Mouse (Mus musculus) neural tube, embryonic 14.5 days (tissue): ENCODE measurements at regions not wholly inside any gene's neighbourhood (a gene's known extent, or its start where the extent isn't known, plus 50 kb on each side); places are given as distances from the start of the nearest gene placed in this dataset.

Experiments used
- ATAC-seq: fragments of 200-750 bp; cut with Nextera tagmentation; 2 replicates; pipeline ENCODE4 v1.8.0; 2017; ENCODE audit warnings: low read depth, mild to moderate bottlenecking, moderate TSS enrichment, moderate library complexity
- H3K27ac ChIP-seq: fragments of 300-500 bp; sonication (generic); 2 replicates; pipeline ENCODE4 v1.5.1; 2014; ENCODE audit warnings: low read depth, mild to moderate bottlenecking, control low read depth, low read length, moderate library complexity, mixed read lengths
- H3K27me3 ChIP-seq: fragments of 300-500 bp; sonication (generic); 2 replicates; pipeline ENCODE4 v1.6.1; 2014; ENCODE audit warnings: low read length; ENCODE audit not compliant: control insufficient read depth, insufficient read depth
- H3K36me3 ChIP-seq: fragments of 300-500 bp; sonication (generic); 2 replicates; pipeline ENCODE4 v1.6.1; 2014; ENCODE audit warnings: low read length, mixed read lengths; ENCODE audit not compliant: control insufficient read depth, insufficient read depth
- H3K4me1 ChIP-seq: fragments of 300-500 bp; sonication (generic); 2 replicates; pipeline ENCODE4 v1.6.1; 2014; ENCODE audit warnings: low read length; ENCODE audit not compliant: control insufficient read depth, insufficient read depth
- H3K4me2 ChIP-seq: fragments of 300-500 bp; sonication (generic); 2 replicates; pipeline ENCODE4 v1.6.1; 2014; ENCODE audit warnings: mild to moderate bottlenecking, low read depth, low read length, control low read depth
- H3K4me3 ChIP-seq: fragments of 300-500 bp; sonication (generic); 2 replicates; pipeline ENCODE4 v1.5.1; 2014; ENCODE audit warnings: low read depth, low read length, control low read depth, mixed read lengths
- H3K9ac ChIP-seq: fragments of 300-500 bp; sonication (generic); replicated peaks from 2 replicates; pipeline ENCODE4 v1.6.1; 2014; ENCODE audit warnings: low read depth, mild to moderate bottlenecking, control low read depth, low read length, mixed read lengths
- H3K9me3 ChIP-seq: fragments of 300-500 bp; sonication (generic); 2 replicates; pipeline ENCODE4 v1.6.1; 2016; ENCODE audit warnings: low read length; ENCODE audit not compliant: control insufficient read depth
- WGBS: fragments of 180-500 bp; shearing (Covaris S2); extraction: QIAGEN DNeasy Blood & Tissue Kit; methylation state at CpG from one replicate; pipeline ENCODE4 v1.1.7; 2014; 5-methylcytosine and 5-hydroxymethylcytosine counted together

DNA sequence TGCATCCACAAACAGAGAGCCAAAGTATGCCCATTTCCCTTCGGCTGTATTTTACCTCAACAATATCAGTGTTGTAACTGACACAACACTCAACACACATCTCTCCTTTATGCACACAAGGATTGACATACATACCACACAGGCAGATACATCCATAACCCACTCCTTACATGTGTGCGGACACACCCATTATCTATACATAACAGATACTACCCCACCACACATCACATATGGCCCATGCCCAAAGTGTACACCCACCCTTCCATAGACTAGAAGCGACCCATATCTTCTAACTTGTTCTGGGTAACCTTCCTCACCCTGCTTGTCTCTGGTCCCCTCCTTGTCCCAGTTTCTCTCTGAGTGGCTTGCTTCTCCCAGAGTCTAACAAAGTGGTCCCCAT is 340.7 kb upstream of the Runx1 start:
- no peaks in the 10 kb centered on the region for H3K27me3 ChIP-seq
- no peak overlapping the region for H3K4me3 ChIP-seq
- no peaks in the 10 kb centered on the region for H3K9me3 ChIP-seq
- ATAC-seq = no peak
- H3K36me3 ChIP-seq = no peaks in the 10 kb centered on the region
- 95% methylated on average over 3 of the region's 3 CpGs for WGBS
- no peak overlapping the region for H3K4me2 ChIP-seq
- no peak overlapping the region for H3K27ac ChIP-seq
- H3K9ac ChIP-seq = no peak overlapping the region
- H3K4me1 ChIP-seq = no peaks in the 10 kb centered on the region

DNA sequence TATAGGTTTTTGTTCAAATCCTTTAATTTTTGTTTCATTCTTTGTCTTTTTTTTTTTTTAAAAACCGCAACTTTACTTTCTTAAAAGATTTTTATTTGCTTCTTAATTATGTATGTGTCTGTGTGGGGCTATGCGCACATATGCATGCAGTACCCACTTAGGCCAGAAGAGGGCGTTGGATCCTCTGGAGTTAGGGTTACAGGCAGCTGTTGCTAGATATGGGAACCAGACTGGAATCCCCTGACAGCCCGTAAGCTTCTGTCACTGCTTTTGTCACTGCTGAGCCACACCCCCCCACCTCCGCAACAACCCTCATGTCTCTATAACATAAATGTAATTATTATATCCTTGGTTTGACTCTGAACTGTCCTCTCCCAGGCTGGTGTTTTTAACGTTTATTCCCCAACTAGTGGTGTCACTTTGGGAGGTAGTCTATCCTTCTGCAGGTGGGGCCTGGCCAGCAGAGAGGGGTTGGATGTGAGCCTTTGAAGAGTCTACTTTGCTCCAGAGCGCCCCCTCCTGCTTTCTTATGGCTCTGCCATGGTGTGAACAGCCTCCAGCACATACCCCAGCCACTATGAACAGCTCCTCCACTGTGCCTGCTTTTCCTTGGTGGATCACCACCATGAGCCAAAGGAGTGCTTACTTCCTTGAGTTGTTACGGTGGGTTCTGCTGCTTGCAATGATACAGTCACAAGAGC is 332.7 kb upstream of the Runx1 start:
- WGBS = 87% methylated on average over 8 of the region's 8 CpGs
- Histone ChIP-seq H3K4me2 (no peak overlapping the region), H3K36me3 (no peaks in the 10 kb centered on the region), H3K27me3 (no peaks in the 10 kb centered on the region), H3K4me1 (no peaks in the 10 kb centered on the region), H3K4me3 (no peak overlapping the region), H3K9me3 (no peaks in the 10 kb centered on the region), H3K27ac (no peak overlapping the region), H3K9ac (no peak overlapping the region)
- ATAC-seq = no peak

DNA sequence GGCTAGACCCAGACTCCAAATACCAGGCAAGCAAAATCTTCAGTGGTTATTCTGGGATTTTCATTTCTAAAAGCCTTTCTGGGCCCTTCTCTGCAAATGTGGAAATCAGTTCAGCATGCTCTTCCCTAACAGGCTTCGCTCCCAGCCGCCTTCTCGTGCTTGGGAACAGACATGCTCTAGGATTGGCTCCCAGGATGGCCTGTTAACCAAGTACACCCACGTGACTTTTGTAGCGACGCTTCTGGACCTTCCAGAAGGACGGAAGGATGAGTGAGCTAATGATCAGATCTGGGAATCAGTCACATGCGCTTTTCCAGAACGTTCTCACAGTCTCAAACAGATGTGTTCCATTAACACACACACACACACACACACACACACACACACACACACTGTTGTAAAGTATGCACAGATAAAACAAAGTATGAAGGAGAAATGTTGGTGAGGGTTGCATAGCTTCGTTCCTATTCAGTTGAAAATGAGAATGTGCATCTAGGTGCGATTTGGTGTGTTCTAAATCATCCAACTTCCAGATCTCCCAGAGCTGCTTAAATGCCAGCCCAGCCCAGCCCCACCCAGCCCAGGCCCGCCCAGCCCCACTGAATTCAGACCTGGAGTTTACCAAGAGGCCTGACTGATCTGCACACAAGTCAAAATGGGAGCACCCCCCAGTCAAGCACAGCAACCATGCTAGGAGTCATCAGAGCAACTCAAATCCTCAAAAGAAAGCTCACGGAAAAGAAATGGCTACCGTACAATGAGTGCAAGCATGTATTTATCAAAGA is 327.8 kb upstream of the Runx1 start:
- no peak for ATAC-seq
- no peak overlapping the region for H3K4me3 ChIP-seq
- no peaks in the 10 kb centered on the region for H3K27me3 ChIP-seq
- 86% methylated on average over 14 of the region's 14 CpGs for WGBS
- H3K4me2 ChIP-seq = no peak overlapping the region
- no peak overlapping the region for H3K27ac ChIP-seq
- no peak overlapping the region for H3K9ac ChIP-seq
- H3K4me1 ChIP-seq = no peaks in the 10 kb centered on the region
- H3K9me3 ChIP-seq = no peaks in the 10 kb centered on the region
- H3K36me3 ChIP-seq = no peaks in the 10 kb centered on the region

DNA sequence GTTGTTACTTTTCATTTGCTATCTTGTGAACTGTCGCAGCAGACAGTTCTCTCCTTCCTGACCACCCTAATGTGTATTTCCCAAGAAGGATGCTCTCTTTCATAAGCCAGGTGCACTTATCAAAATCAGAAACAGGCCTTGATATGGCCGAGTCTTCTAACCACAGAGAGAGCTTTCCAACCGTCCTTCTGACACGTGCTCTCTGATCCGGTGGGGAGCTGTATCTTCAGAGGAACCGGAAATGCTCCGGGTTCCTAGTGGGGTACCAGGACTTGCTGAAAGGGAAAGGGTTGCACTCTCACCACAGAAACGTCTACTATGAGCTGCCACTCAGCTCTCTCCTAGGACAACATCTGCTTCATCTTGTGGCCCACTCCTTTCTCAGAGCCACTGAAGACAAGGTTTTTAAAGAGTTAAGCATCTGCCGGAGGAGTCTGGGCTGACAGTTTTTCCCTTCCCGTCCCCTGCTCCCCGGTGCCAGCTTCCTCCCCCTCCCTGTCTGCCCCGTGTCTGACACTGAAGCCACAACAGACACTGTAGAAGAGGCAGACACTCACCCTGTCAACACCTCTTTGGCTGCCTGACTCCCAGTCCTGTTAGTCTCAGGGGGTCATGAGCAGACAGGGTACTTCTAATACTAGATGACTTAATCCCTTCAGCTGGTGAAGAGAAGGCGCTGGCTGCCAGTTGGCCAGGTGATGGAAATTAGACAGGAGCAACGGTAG is 327.0 kb upstream of the Runx1 start:
- H3K9ac ChIP-seq = no peak overlapping the region
- H3K36me3 ChIP-seq = no peaks in the 10 kb centered on the region
- H3K27me3 ChIP-seq = no peaks in the 10 kb centered on the region
- no peaks in the 10 kb centered on the region for H3K4me1 ChIP-seq
- no peak for ATAC-seq
- no peak overlapping the region for H3K27ac ChIP-seq
- no peak overlapping the region for H3K4me3 ChIP-seq
- WGBS = 59% methylated on average over 14 of the region's 14 CpGs
- no peaks in the 10 kb centered on the region for H3K9me3 ChIP-seq
- no peak overlapping the region for H3K4me2 ChIP-seq

DNA sequence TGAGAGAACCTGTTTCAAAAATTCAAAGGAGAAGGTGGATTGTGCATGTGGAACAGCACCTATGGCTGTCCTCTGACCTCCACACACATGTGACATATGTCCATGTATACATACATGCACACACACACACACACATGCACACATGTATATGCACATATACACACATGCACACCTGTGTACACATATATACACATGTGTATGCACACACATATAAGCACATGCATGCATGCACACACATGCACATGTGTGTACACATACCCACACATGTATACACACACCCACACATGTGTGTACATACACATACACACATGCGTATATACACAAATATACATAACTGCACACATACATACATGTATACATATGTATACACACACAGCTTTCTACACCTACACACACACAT is 326.1 kb upstream of the Runx1 start:
- 97% methylated on average over 1 of the region's 1 CpGs for WGBS
- H3K4me3 ChIP-seq = no peak overlapping the region
- H3K27me3 ChIP-seq = no peaks in the 10 kb centered on the region
- no peak overlapping the region for H3K9ac ChIP-seq
- no peaks in the 10 kb centered on the region for H3K4me1 ChIP-seq
- H3K36me3 ChIP-seq = no peaks in the 10 kb centered on the region
- no peak for ATAC-seq
- no peaks in the 10 kb centered on the region for H3K9me3 ChIP-seq
- no peak overlapping the region for H3K4me2 ChIP-seq
- no peak overlapping the region for H3K27ac ChIP-seq

DNA sequence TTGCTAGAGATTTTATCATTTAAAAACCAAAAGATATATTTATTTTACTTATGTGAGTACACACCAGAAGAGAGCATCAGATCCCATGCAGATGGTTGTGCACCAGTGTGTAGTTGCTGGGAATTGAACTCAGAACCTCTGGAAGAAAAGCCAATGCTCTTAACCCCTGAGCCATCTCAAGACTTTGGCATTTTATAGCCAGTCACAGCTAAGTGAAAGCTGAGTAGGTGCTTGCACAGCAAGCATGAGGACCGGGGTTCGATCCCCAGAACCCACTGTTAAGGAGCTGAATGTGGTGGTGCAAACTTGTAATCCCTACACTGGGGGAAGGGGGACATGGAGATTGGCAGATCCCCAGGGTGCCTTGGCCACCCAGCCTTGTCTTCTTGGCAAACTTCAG is 325.7 kb upstream of the Runx1 start:
- no peaks in the 10 kb centered on the region for H3K27me3 ChIP-seq
- H3K27ac ChIP-seq = no peak overlapping the region
- no peaks in the 10 kb centered on the region for H3K4me1 ChIP-seq
- no peak overlapping the region for H3K4me3 ChIP-seq
- H3K36me3 ChIP-seq = no peaks in the 10 kb centered on the region
- ATAC-seq = no peak
- H3K9ac ChIP-seq = no peak overlapping the region
- H3K4me2 ChIP-seq = no peak overlapping the region
- 97% methylated on average over 2 of the region's 2 CpGs for WGBS
- H3K9me3 ChIP-seq = no peaks in the 10 kb centered on the region

DNA sequence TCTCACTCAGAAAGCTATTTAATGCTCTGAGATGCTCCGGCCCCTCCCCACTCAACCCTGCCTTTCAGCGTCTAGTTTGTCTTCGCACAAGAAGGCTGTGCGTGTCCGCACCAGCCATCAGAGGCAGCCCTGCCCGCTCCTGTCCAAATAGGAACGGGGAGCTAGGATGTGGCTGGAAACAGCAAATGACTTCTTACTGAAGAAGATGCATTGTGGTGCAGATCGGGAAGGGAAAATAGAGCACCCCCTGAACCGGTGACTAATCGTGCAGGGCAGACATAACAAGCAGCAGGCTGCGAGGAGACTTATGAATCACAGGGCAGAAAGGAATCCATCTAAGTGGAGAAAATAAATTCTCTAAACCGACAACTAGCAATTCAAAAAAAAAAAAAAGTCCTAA is 324.5 kb upstream of the Runx1 start:
- Histone ChIP-seq H3K9me3 (no peaks in the 10 kb centered on the region), H3K4me3 (no peak overlapping the region), H3K4me2 (no peak overlapping the region; the same call in 1 of the 2 replicates), H3K27ac (no peak overlapping the region), H3K27me3 (no peaks in the 10 kb centered on the region), H3K4me1 (no peaks in the 10 kb centered on the region), H3K36me3 (no peaks in the 10 kb centered on the region), H3K9ac (no peak overlapping the region)
- no peak; the same call in 1 of the 2 replicates for ATAC-seq
- 45% methylated on average over 12 of the region's 12 CpGs for WGBS

DNA sequence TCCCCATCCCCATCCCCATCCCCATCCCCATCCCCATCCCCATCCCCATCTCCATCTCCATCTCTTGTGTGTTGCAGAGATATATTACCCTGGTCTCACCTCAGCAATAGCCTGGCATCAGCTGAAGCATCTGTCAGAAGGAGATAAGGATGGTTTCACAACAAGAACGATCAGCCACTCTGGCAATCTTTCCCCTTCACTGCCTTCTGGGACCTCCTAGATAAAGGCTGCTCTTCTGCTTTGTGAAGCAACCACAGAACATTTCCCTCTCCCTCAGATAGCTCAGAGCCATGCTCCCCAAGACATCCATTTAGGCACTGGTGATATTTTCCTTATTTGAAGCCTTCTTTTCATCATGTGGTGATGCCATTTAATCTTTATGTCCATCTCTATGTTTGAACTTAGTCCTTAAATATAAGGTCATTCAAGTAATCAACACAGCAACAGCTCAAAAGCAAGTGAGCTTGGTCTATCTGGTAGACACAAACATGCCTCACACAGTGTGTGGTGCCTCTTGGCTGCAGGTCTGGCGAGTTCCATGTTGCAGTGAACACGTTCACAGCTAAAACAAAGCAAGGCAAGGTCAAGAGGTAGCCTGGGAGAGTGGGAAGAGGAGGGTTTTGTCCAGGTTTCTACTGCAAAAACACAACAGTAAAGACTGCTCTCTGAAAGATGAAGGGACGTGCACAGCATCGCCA is 321.7 kb upstream of the Runx1 start:
- H3K4me2 ChIP-seq = no peak overlapping the region
- H3K9me3 ChIP-seq = no peaks in the 10 kb centered on the region
- ATAC-seq = no peak
- H3K36me3 ChIP-seq = no peaks in the 10 kb centered on the region
- H3K9ac ChIP-seq = no peak overlapping the region
- H3K4me3 ChIP-seq = no peak overlapping the region
- H3K27me3 ChIP-seq = no peaks in the 10 kb centered on the region
- no peaks in the 10 kb centered on the region for H3K4me1 ChIP-seq
- H3K27ac ChIP-seq = no peak overlapping the region
- WGBS = 84% methylated on average over 5 of the region's 5 CpGs
